Mouse (Mus musculus) lung, embryonic 14.5 days (tissue): ENCODE results near the gene Man1c1. TPM values are rescaled to one million over a fixed set of nuclear protein-coding genes. Genes with fewer than 3 reads are reported as not detected.

Experiments
- ATAC-seq: fragments of 200-750 bp; cut with Nextera tagmentation; 2 replicates; pipeline ENCODE4 v1.8.0; 2017; ENCODE audit warnings: mild to moderate bottlenecking, moderate TSS enrichment, moderate library complexity; ENCODE audit not compliant: insufficient read depth
- DNase-seq: peaks from one replicate; pipeline ENCODE4 v3.0.0-alpha.2; 2015
- H3K27ac ChIP-seq: fragments of 300-500 bp; sonication (generic); 2 replicates; pipeline ENCODE4 v1.5.1; 2014; ENCODE audit warnings: low read depth, mild to moderate bottlenecking, moderate library complexity
- H3K27me3 ChIP-seq: fragments of 300-500 bp; sonication (generic); 2 replicates; pipeline ENCODE4 v1.6.1; 2014; ENCODE audit warnings: low read length, control low read depth; ENCODE audit not compliant: insufficient read depth
- H3K36me3 ChIP-seq: fragments of 300-500 bp; sonication (generic); 2 replicates; pipeline ENCODE4 v1.6.1; 2014; ENCODE audit warnings: control low read depth; ENCODE audit not compliant: insufficient read depth
- H3K4me1 ChIP-seq: fragments of 300-500 bp; sonication (generic); 2 replicates; pipeline ENCODE4 v1.6.1; 2014; ENCODE audit warnings: antibody characterized with exemption, control low read depth; ENCODE audit not compliant: insufficient read depth
- H3K4me2 ChIP-seq: fragments of 300-500 bp; sonication (generic); 2 replicates; pipeline ENCODE4 v1.6.1; 2014; ENCODE audit warnings: mild to moderate bottlenecking
- H3K4me3 ChIP-seq: fragments of 300-500 bp; sonication (generic); 2 replicates; pipeline ENCODE4 v1.5.1; 2014; ENCODE audit warnings: low read depth, low read length
- H3K9ac ChIP-seq: fragments of 300-500 bp; sonication (generic); 2 replicates; pipeline ENCODE4 v1.6.1; 2014
- H3K9me3 ChIP-seq: fragments of 300-500 bp; sonication (generic); 2 replicates; pipeline ENCODE4 v1.6.1; 2016; ENCODE audit warnings: low read depth, low read length, control low read depth
- CTCF ChIP-seq: IDR thresholded peaks from 2 replicates; pipeline ENCODE4 v1.5.1; 2016; ENCODE audit warnings: antibody characterized with exemption, low read depth
- WGBS: fragments of 180-500 bp; shearing (Covaris S2); extraction: QIAGEN DNeasy Blood & Tissue Kit; methylation state at CpG from one replicate; pipeline ENCODE4 v1.1.7; 2014; 5-methylcytosine and 5-hydroxymethylcytosine counted together
- polyA plus RNA-seq: library from polyadenylated mRNA; unstranded; fragments of >200 nt; fragmentation: Nextera tagmentation; extraction: Ambion mirVana; gene quantifications from 2 replicates; pipeline ENCODE4 v1.2.1, GENCODE M21; 2014

Gene Man1c1
- polyA plus RNA-seq, 1 experiment from 2014 or later, result 3.3 TPM

DNA sequence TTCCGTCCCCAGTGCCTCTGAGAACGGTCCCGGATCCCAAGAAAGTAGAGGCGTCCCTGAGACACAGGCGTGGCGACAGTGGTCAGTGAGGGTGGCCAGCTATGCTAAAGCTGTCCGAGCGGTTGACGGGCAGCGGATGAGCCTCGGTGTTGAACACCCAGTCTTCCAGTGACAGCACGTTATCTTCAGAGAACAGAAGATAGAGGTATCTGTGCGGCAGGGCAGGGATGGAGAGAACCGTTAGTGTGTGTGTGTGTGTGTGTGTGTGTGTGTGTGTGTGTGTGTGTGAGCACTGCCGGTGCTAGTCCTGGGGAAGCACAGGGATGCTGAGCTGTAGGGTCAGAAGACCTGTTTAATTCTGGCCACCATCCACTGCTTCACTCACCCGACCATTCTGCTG lies 140.5 kb downstream of the Man1c1 start:
- Histone ChIP-seq H3K27me3 (no peaks in the 10 kb centered on the region), H3K27ac (no peak overlapping the region), H3K36me3 (no peaks in the 10 kb centered on the region), H3K4me3 (no peak overlapping the region), H3K4me2 (no peak overlapping the region), H3K9ac (no peak overlapping the region), H3K9me3 (no peaks in the 10 kb centered on the region), H3K4me1 (no peaks in the 10 kb centered on the region)
- no peak for TF ChIP-seq CTCF
- no peak for ATAC-seq
- no peak for DNase-seq
- 74% methylated on average over 16 of the region's 16 CpGs for WGBS

DNA sequence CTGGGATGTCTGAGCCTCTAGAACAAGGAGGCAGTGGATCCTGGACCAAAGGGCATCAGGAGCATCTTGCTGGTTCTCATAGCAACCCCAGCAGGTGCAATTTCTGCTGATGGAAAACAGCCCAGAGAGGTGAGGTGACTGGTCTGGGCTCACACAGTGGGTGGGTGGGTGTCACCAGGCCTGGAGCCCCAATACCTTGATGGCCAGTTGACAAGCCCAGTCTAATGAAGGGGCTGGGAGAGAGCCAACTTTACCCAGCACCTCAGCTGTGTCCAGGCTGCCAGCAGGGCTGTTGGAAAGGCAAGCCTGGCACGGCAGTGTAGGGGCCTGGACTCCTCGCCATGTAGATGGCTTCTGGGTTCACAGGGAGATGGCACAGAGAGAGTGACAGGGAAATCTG lies 142.1 kb downstream of the Man1c1 start:
- 72% methylated on average over 2 of the region's 2 CpGs for WGBS
- ATAC-seq (no peak), DNase-seq (no peak)
- H3K4me1 ChIP-seq, result no peaks in the 10 kb centered on the region
- H3K27me3 ChIP-seq, result no peaks in the 10 kb centered on the region
- no peak for TF ChIP-seq CTCF
- no peak overlapping the region for H3K4me3 ChIP-seq
- H3K36me3 ChIP-seq, result no peaks in the 10 kb centered on the region
- H3K4me2 ChIP-seq, result no peak overlapping the region
- H3K27ac ChIP-seq, result no peak overlapping the region
- H3K9me3 ChIP-seq, result no peaks in the 10 kb centered on the region
- H3K9ac ChIP-seq, result no peak overlapping the region

DNA sequence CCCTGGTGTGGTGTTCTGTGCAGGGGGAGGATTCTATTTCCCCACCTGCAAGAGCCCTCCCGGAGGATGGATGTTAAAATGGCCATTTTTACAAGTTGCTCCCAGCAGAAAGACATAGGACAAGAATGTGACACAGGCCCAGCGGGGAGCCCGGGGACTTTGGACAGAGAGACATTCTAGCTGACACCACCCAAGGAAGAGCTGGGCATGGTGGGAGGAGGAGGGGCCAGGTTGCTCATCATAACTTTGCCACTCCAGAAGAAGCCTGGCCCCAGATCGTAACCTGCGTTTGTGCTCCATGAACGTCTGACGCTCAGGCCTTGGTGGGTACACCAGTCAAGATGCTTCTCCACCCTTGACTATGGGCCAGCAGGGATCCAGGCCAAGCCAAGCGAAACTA lies 143.4 kb downstream of the Man1c1 start:
- DNase-seq (no peak), ATAC-seq (no peak)
- no peaks in the 10 kb centered on the region for H3K36me3 ChIP-seq
- no peak for TF ChIP-seq CTCF
- no peak overlapping the region for H3K4me3 ChIP-seq
- H3K27ac ChIP-seq, result no peak overlapping the region
- 86% methylated on average over 8 of the region's 8 CpGs for WGBS
- no peak overlapping the region for H3K4me2 ChIP-seq
- no peaks in the 10 kb centered on the region for H3K4me1 ChIP-seq
- no peak overlapping the region for H3K9ac ChIP-seq
- no peaks in the 10 kb centered on the region for H3K9me3 ChIP-seq
- H3K27me3 ChIP-seq, result no peaks in the 10 kb centered on the region

DNA sequence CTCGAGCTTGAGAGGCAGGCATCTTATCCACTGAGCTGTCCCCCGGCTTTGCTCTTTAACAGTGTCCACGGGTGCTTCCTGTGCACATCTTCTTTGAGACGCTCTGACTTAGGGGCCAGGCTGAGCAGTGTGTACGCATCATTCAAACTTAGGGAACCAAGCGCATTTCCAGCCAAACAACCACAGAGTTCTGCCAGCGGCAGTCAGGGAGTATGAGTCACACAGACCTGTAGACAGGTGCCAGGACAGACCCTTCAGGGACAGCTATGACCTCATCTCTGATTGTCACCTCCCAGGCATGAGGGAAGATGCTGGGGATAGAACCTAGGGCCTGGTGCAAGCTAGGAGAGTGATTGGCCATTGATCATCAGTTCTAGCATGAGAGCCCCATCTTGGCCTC lies 144.9 kb downstream of the Man1c1 start:
- ATAC-seq (no peak), DNase-seq (no peak)
- no peak overlapping the region for H3K9ac ChIP-seq
- H3K27ac ChIP-seq, result no peak overlapping the region
- H3K4me1 ChIP-seq, result no peaks in the 10 kb centered on the region
- H3K4me3 ChIP-seq, result no peak overlapping the region
- H3K9me3 ChIP-seq, result no peaks in the 10 kb centered on the region
- no peak for TF ChIP-seq CTCF
- H3K4me2 ChIP-seq, result no peak overlapping the region
- no peaks in the 10 kb centered on the region for H3K36me3 ChIP-seq
- H3K27me3 ChIP-seq, result no peaks in the 10 kb centered on the region
- 65% methylated on average over 7 of the region's 7 CpGs for WGBS

DNA sequence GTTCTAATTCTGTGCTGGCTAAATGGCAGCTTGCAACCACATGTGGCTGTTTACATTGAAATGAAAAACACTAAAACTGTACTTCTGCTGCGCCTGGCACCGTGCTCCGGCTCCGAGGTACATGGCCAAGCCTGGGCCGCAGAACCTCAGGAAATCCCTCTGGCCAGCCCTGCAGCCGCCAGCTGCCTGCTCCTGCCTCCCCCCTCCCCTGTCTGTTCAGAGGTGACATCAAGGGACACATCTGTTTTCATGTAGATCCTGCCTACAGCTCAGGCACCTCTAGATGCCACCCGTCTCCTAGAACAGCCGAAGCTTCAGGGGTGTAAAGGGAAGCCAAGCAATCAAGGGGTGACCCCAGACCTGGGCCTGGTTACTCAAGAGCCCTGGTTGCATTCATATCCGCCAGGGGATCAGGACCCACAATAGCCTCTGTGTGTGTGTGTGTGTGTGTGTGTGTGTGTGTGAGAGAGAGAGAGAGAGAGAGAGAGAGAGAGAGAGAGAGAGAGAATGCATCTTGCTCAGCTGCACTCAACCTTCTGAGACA lies 145.4 kb downstream of the Man1c1 start:
- H3K4me3 ChIP-seq, result no peak overlapping the region
- WGBS, result 50% methylated on average over 9 of the region's 9 CpGs
- H3K9ac ChIP-seq, result no peak overlapping the region
- no peaks in the 10 kb centered on the region for H3K4me1 ChIP-seq
- no peaks in the 10 kb centered on the region for H3K27me3 ChIP-seq
- no peak overlapping the region for H3K27ac ChIP-seq
- TF ChIP-seq CTCF, result no peak
- ATAC-seq (no peak), DNase-seq (no peak)
- H3K9me3 ChIP-seq, result no peaks in the 10 kb centered on the region
- no peaks in the 10 kb centered on the region for H3K36me3 ChIP-seq
- no peak overlapping the region for H3K4me2 ChIP-seq

DNA sequence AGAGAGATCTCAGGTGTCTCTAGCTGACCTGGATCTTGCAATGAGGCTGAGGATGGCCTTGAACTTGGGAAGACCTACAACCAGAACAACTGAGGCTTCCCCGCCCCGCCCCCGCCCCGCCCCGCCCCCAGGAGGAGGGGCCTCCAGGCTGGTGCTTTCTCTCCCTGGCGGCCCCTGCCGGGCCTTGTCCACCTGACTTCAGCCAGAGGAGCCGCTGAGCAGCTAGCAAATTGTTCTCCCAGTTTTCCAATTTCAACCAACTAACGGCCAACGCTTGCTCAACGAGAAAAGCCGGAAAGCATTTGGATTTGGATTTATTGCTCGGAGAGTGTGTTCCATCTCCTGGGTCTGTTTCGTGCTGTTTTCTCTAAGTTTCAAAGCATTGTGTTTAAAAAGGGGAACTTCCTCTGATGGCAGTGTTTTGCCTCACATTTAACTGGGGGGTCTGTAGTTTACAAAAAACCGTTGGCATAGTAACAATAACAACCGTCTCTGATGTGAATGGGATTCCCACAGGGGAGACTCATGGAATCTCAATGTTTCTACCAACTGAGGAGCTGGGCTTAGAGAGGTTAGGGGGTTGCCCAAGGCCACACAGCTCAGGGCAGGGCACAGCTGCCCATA lies 146.4 kb downstream of the Man1c1 start:
- no peak overlapping the region for H3K9ac ChIP-seq
- H3K4me1 ChIP-seq, result no peaks in the 10 kb centered on the region
- ATAC-seq (no peak), DNase-seq (no peak)
- no peaks in the 10 kb centered on the region for H3K36me3 ChIP-seq
- TF ChIP-seq CTCF, result no peak
- H3K27ac ChIP-seq, result no peak overlapping the region
- 16% methylated on average over 15 of the region's 16 CpGs for WGBS
- H3K4me2 ChIP-seq, result no peak overlapping the region
- no peaks in the 10 kb centered on the region for H3K27me3 ChIP-seq
- H3K9me3 ChIP-seq, result no peaks in the 10 kb centered on the region
- no peak overlapping the region for H3K4me3 ChIP-seq

DNA sequence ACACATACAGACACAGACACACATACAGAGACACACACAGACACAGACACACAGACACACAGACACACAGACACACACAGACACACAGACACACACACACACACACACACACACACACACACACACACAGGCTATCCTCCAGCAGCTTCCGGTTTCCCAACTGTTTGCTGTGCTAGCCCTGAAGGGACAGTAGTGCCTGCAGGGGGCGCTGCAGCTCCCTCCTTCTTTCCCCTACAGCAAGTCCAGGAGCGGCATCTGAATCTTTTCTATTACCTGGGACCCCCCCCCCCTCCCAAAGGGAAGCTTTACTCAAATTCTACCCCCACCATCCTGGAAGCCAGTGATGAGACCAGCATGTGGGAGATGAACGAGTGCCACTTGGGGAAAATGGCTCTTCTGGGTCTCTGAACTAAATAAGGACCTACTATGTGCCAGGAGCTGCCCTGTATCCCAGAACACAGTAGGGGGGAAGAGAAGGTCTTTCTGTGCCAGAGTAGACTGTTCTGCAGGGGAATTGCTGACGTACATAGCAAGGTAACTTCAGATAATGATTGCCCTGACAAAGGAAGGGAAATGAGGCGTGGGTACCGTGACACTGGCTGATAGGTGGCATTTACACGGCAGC lies 148.0 kb downstream of the Man1c1 start:
- no peaks in the 10 kb centered on the region for H3K9me3 ChIP-seq
- H3K27ac ChIP-seq, result no peak overlapping the region
- no peaks in the 10 kb centered on the region for H3K27me3 ChIP-seq
- WGBS, result 71% methylated on average over 8 of the region's 8 CpGs
- H3K36me3 ChIP-seq, result no peaks in the 10 kb centered on the region
- no peak for ATAC-seq
- H3K4me1 ChIP-seq, result no peaks in the 10 kb centered on the region
- no peak overlapping the region for H3K4me2 ChIP-seq
- H3K4me3 ChIP-seq, result no peak overlapping the region
- no peak for DNase-seq
- peak; percentile 50; the same call in 1 of the 2 replicates for TF ChIP-seq CTCF
- no peak overlapping the region for H3K9ac ChIP-seq
